Mouse (Mus musculus) cerebellum, adult 2 months (tissue): ENCODE measurements around the gene Rpl23a.

Experiments used
- CTCF ChIP-seq: fragments of 200-500 bp; IDR thresholded peaks from 2 replicates; pipeline ENCODE4 v1.5.1; 2011; ENCODE audit warnings: low read depth, mild to moderate bottlenecking, control low read depth, low read length, moderate library complexity, borderline replicate concordance; ENCODE audit not compliant: insufficient read depth
- POLR2A ChIP-seq: fragments of 200-500 bp; IDR thresholded peaks from 2 replicates; pipeline ENCODE4 v1.6.1; 2011; ENCODE audit warnings: low read length, control low read depth, borderline replicate concordance; ENCODE audit not compliant: insufficient read depth

DNA sequence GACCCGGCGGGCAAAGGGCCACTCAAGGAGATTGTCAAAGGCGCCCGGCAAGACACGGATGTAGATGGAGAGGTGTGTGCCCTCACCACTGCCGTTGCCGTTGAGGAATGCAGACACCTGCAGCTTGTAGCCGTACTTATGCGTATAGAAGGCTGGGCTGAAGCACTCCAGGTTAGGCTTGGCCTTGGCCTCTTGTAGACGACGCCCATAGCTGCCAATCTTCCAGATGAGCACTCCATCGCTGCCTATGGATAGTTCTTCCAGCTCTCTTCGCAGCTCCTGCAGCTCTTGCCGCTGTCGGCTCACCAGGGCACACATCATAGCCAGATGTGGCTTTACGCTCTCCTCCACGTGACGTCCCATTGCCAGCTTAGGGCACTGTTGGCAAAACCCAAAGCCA lies 23.2 kb downstream of the Rpl23a start:
- no peak for TF ChIP-seq POLR2A
- TF ChIP-seq CTCF = no peak
